Mouse (Mus musculus) forebrain, embryonic 13.5 days (tissue): ENCODE results near the gene Socs2. TPM values are rescaled to one million over a fixed set of nuclear protein-coding genes. Genes with fewer than 3 reads are reported as not detected.

Source experiments
- ATAC-seq: fragments of 200-750 bp; cut with Nextera tagmentation; 2 replicates; pipeline ENCODE4 v1.8.0; 2017
- H3K27ac ChIP-seq: fragments of 300-500 bp; sonication (generic); 2 replicates; pipeline ENCODE4 v1.5.1; 2015; ENCODE audit warnings: inconsistent platforms, mild to moderate bottlenecking, moderate library complexity
- H3K27me3 ChIP-seq: fragments of 300-500 bp; sonication (generic); 2 replicates; pipeline ENCODE4 v1.6.1; 2015; ENCODE audit warnings: mild to moderate bottlenecking, inconsistent platforms
- H3K36me3 ChIP-seq: fragments of 300-500 bp; sonication (generic); 2 replicates; pipeline ENCODE4 v1.6.1; 2015; ENCODE audit warnings: mild to moderate bottlenecking, inconsistent platforms; ENCODE audit not compliant: poor library complexity, severe bottlenecking
- H3K4me1 ChIP-seq: fragments of 300-500 bp; sonication (generic); 2 replicates; pipeline ENCODE4 v1.6.1; 2015; ENCODE audit warnings: inconsistent platforms
- H3K4me2 ChIP-seq: fragments of 300-500 bp; sonication (generic); 2 replicates; pipeline ENCODE4 v1.6.1; 2015; ENCODE audit warnings: inconsistent platforms, mild to moderate bottlenecking, moderate library complexity
- H3K4me3 ChIP-seq: fragments of 300-500 bp; sonication (generic); 2 replicates; pipeline ENCODE4 v1.5.1; 2015; ENCODE audit warnings: mild to moderate bottlenecking, inconsistent platforms
- H3K9ac ChIP-seq: fragments of 300-500 bp; sonication (generic); 2 replicates; pipeline ENCODE4 v1.6.1; 2015; ENCODE audit warnings: mild to moderate bottlenecking, inconsistent platforms
- H3K9me3 ChIP-seq: fragments of 300-500 bp; sonication (generic); replicated peaks from 2 replicates; pipeline ENCODE4 v1.6.1; 2016; ENCODE audit warnings: inconsistent platforms
- WGBS: fragments of 180-500 bp; shearing (Covaris S2); methylation state at CpG from one replicate; pipeline ENCODE4 v1.1.7; 2015; 5-methylcytosine and 5-hydroxymethylcytosine counted together
- polyA plus RNA-seq: library from polyadenylated mRNA; unstranded; fragments of >200 nt; fragmentation: Nextera tagmentation; extraction: Ambion mirVana; gene quantifications from 2 replicates; pipeline ENCODE4 v1.2.1, GENCODE M21; 2015

Socs2 gene
- polyA plus RNA-seq, 1 experiment from 2014 or later = 91.6 TPM

DNA sequence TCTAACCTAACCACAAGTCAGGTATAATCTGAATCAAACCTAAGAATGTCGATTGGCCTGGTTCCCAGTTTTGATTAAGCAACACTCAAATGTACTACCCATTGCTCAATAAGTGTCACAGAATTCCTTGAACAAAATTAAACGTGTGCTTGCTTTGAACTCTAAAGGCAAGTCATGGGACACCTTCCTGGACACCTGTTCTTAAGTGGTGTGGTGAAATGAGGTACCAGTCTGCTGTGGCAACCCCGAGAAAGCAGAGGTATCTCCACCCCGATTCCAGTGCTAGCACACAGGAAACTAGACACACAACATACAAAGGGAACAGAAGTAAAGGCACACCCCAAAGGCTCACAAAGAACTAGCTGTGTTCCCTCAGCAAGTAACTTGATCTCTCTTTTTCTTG, 31.2 kb downstream of the Socs2 start:
- H3K27ac ChIP-seq = no peak overlapping the region
- no peak overlapping the region for H3K4me3 ChIP-seq
- H3K9me3 ChIP-seq = no peaks in the 10 kb centered on the region
- no peak for ATAC-seq
- H3K4me1 ChIP-seq = no peaks in the 10 kb centered on the region
- H3K36me3 ChIP-seq = no peaks in the 10 kb centered on the region
- H3K9ac ChIP-seq = no peak overlapping the region
- no peaks in the 10 kb centered on the region for H3K27me3 ChIP-seq
- 78% methylated on average over 4 of the region's 4 CpGs for WGBS
- no peak overlapping the region for H3K4me2 ChIP-seq

DNA sequence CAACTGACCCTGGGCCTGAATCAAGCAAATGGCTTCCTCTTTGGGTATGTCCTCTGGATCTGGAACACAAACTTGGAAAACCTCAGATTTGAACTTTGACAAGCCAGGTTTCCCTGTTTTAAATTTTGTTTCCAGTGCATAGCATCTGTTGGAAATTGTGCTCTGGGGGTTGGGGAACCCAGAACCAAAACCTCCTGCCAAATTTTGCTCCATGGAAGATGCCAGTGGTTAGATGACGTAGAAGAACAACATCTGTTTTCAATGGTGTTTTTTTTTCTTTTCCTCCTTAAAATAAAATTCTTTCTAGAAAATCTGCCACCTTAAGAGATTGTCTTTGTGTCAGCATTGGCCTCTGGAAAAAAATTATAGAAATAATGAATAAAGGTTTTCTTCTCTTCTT, 31.9 kb downstream of the Socs2 start:
- no peak overlapping the region for H3K4me2 ChIP-seq
- H3K27ac ChIP-seq = no peak overlapping the region
- 98% methylated on average over 1 of the region's 1 CpGs for WGBS
- H3K4me3 ChIP-seq = no peak overlapping the region
- H3K4me1 ChIP-seq = no peaks in the 10 kb centered on the region
- ATAC-seq = no peak
- no peaks in the 10 kb centered on the region for H3K36me3 ChIP-seq
- no peaks in the 10 kb centered on the region for H3K27me3 ChIP-seq
- peaks cover 7% of the 10 kb centered on the region; the same call in 1 of the 2 replicates for H3K9me3 ChIP-seq
- H3K9ac ChIP-seq = no peak overlapping the region

DNA sequence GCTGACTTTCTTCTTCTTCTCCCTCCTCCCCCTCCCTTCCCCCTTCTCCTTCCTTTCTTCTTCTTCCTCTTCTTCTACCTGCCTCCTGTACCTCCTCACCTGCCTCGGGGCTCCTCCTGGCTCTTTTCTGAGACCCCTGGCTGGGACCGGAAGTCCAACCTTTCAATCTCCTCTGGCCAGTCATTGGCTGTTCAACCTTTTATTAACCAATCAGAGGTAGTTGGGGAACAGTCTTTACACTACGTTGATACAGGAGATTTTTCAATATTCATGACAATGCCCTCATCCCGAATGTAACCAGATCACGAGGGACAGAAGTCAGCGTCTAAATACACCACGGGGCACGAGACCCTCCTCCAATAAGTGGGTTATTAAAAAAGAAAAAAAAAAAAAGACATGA, 32.5 kb downstream of the Socs2 start:
- Histone ChIP-seq H3K27me3 (no peaks in the 10 kb centered on the region), H3K4me1 (no peaks in the 10 kb centered on the region), H3K4me2 (no peak overlapping the region), H3K9ac (no peak overlapping the region), H3K27ac (no peak overlapping the region), H3K36me3 (no peaks in the 10 kb centered on the region), H3K9me3 (peaks cover 9% of the 10 kb centered on the region; the same call in 1 of the 2 replicates), H3K4me3 (no peak overlapping the region)
- 90% methylated on average over 8 of the region's 8 CpGs for WGBS
- no peak for ATAC-seq

DNA sequence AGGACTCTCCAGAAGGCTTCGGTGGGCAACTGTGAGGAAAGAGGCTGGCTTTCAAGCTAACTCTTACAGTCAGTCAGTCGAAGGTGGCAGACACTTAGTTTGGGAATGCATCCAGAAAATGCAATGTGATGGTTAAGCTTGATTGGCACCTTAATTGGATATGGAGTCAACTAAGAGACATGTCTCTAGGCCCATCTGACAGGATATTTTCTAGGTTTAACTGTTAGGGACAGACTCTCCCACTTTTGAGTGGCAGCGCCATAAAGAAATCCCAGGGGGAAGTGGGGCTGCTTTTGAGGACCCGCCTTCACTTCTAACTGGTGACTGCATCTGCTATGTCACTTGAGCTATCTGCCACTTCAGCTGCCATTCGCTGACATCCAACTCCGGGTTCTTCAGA, 43.6 kb downstream of the Socs2 start:
- Histone ChIP-seq H3K9me3 (0 out of 2 replicates have a peak, but pooled peaks cover 3% of the 10 kb centered on the region), H3K27ac (no peak overlapping the region), H3K9ac (no peak overlapping the region), H3K4me2 (no peak overlapping the region), H3K27me3 (no peaks in the 10 kb centered on the region), H3K4me3 (no peak overlapping the region), H3K4me1 (no peaks in the 10 kb centered on the region), H3K36me3 (no peaks in the 10 kb centered on the region)
- WGBS = 88% methylated on average over 6 of the region's 6 CpGs
- peak; percentile 57; the same call in 1 of the 2 replicates for ATAC-seq

DNA sequence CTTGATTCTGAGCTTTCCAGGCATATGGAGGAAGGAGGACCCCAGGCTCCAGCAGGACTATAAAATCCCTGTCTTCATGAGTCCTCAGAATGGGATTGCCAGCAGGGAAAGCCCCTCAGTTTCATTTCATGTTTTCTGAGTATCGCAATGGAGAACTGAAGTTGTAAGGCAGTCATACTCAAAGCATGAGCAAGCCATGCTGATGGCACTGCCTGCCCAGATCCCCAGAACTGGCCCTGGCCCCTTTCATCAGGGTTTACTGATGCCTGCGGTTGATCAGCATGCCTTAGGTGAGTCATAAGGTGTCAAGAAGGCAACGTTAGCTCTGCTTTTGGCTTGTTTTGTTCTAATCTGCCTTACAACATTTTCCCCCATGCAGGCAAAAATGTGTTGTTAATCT, 45.0 kb downstream of the Socs2 start:
- Histone ChIP-seq H3K27me3 (no peaks in the 10 kb centered on the region), H3K9me3 (0 out of 2 replicates have a peak, but pooled peaks cover 3% of the 10 kb centered on the region), H3K4me1 (peaks cover 4% of the 10 kb centered on the region; the same call in 1 of the 2 replicates), H3K27ac (no peak overlapping the region), H3K4me3 (no peak overlapping the region), H3K36me3 (no peaks in the 10 kb centered on the region), H3K4me2 (no peak overlapping the region), H3K9ac (no peak overlapping the region)
- 93% methylated on average over 3 of the region's 3 CpGs for WGBS
- no peak for ATAC-seq

DNA sequence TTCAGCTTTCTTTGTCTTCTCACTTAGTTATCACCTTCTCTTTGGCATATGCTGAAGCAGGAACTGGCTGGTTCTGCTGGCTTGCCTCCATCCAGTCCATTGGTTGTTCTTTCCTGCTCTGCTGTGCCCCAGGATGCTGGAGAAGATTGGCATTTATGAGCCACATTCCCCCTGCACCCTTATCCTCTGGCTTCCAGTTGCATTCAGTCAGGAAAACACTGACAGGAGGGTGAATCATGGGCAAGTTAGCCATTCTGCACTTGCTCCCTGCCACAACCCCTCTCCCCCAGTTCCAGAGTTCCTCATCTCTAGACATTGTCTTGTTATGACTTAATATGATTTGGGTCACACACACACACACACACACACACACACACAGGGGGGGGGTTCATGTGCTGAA, 47.8 kb downstream of the Socs2 start:
- Histone ChIP-seq H3K9me3 (0 out of 2 replicates have a peak, but pooled peaks cover 6% of the 10 kb centered on the region), H3K4me3 (no peak overlapping the region), H3K27ac (no peak overlapping the region), H3K4me1 (peaks cover 4% of the 10 kb centered on the region; the same call in 1 of the 2 replicates), H3K4me2 (no peak overlapping the region), H3K9ac (no peak overlapping the region), H3K36me3 (no peaks in the 10 kb centered on the region), H3K27me3 (no peaks in the 10 kb centered on the region)
- ATAC-seq = no peak

DNA sequence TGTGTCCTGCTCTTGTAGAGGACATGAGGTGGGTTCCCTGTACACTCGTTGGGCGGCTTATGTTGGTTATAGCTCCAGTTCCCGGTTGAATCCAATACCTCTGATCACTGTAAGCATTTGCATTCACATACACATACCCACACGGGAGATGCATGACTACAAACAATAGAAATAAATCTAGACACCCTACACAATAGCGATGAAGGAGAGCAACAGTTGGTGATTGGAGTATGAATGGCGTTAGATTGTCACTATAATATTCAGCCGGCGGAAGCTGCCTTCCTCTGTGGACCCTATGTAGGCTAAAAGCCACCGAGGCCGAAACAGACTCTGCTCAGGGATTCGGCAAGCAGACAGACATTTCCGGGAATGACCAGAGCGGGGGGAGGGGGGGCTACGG, 48.8 kb downstream of the Socs2 start:
- Histone ChIP-seq H3K36me3 (no peaks in the 10 kb centered on the region), H3K4me2 (no peak overlapping the region), H3K27ac (no peak overlapping the region), H3K9ac (no peak overlapping the region), H3K4me1 (peaks cover 4% of the 10 kb centered on the region; the same call in 1 of the 2 replicates), H3K4me3 (no peak overlapping the region), H3K9me3 (0 out of 2 replicates have a peak, but pooled peaks cover 6% of the 10 kb centered on the region), H3K27me3 (no peaks in the 10 kb centered on the region)
- no peak for ATAC-seq
- 94% methylated on average over 14 of the region's 14 CpGs for WGBS

DNA sequence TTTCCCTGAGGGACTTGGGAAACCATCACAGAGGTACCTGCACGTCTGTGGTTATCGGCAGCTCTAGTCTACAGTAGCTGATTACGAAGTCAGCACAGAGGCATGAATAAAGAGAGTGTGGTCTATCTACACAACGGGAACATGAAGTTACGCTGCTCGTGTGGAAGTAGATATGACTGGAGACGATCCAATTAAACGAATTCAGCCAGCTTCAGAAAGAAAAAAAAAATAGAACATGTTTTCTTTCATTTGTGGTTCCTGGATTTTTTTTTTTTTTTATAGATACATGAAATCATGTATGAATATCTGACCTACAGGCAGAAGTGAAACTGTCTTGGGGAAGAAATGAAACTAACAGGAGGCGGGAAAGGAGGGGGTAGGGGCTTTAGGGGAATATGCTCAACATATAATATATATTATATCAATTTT, 49.3 kb downstream of the Socs2 start:
- Histone ChIP-seq H3K4me1 (peaks cover 4% of the 10 kb centered on the region; the same call in 1 of the 2 replicates), H3K4me3 (no peak overlapping the region), H3K36me3 (no peaks in the 10 kb centered on the region), H3K4me2 (no peak overlapping the region), H3K9me3 (0 out of 2 replicates have a peak, but pooled peaks cover 6% of the 10 kb centered on the region), H3K27ac (no peak overlapping the region), H3K27me3 (no peaks in the 10 kb centered on the region), H3K9ac (no peak overlapping the region)
- 85% methylated on average over 9 of the region's 9 CpGs for WGBS
- ATAC-seq = no peak

DNA sequence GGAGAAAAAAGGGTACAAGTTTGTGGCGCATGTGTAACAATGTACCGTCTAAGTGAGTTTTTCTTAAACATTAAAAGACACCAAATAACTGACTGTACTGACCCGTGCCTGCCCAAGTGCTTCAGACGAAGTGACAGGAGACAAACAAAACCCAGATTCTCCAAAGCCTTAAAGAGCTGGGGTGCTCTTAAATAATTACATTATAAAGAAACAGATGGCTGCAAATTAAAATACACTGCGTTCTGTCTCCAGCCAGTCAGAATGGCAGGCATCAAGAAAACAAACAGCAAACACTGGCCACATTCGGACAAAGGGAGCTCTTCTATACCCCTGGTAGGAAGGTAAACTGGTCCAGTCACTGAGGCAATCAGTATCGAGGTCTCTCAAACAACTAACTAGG, 49.7 kb downstream of the Socs2 start:
- H3K27ac ChIP-seq = no peak overlapping the region
- H3K4me2 ChIP-seq = no peak overlapping the region
- no peaks in the 10 kb centered on the region for H3K36me3 ChIP-seq
- ATAC-seq = no peak
- no peak overlapping the region for H3K9ac ChIP-seq
- peaks cover 4% of the 10 kb centered on the region; the same call in 1 of the 2 replicates for H3K4me1 ChIP-seq
- no peak overlapping the region for H3K4me3 ChIP-seq
- H3K9me3 ChIP-seq = 0 out of 2 replicates have a peak, but pooled peaks cover 6% of the 10 kb centered on the region
- H3K27me3 ChIP-seq = no peaks in the 10 kb centered on the region
- 64% methylated on average over 7 of the region's 7 CpGs for WGBS

DNA sequence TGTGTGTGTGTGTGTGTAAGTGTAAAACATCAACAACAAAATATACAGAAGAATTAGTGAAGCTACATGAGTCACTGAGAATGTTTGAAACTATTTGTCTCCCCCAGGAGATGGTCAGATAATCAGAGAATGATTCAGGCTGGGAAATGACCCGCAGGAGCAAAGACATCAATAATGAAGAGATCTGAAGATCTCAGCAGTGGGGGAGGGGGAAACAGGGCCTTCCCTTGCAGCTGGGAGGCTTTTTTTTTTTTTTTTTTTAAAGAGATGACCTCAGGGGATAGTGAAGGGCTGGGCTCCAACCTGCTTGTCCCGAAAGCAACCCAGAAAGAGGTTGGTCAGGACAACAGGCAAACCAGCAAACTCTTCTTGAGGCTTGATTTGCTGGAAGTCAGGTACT, 54.7 kb downstream of the Socs2 start:
- 41% methylated on average over 2 of the region's 2 CpGs for WGBS
- no peak overlapping the region for H3K4me3 ChIP-seq

DNA sequence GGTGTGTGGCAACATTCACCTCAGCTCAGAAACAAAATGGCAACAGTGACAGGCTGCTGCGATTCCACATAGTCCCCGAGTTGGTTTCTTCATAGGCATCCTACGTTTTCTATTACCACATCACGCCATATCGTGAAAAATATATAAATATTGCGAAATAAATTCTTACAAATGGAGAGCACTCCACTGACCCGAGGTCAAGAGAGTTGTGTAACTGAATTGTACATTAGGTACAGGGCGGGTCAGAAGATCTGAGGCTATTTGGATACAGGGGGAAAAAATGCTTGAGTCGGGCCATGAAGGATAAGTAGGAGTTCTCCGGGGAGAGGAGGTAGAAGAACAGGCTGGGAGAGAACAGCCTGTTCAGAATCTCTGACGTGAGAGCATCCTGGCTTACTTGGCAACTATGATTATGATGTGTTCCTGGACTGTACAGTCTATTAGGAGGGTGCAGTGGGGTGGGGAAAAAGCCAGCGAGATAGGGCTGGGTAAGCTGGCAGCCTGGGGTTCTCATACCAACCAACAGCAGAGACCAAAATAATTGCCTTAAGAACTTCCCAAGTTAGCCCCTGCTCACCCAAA, 55.6 kb downstream of the Socs2 start:
- ATAC-seq = no peak
- Histone ChIP-seq H3K4me2 (no peak overlapping the region), H3K4me1 (no peaks in the 10 kb centered on the region), H3K9ac (no peak overlapping the region), H3K9me3 (0 out of 2 replicates have a peak, but pooled peaks cover 4% of the 10 kb centered on the region), H3K27me3 (no peaks in the 10 kb centered on the region), H3K36me3 (no peaks in the 10 kb centered on the region), H3K4me3 (no peak overlapping the region), H3K27ac (no peak overlapping the region)
- WGBS = 90% methylated on average over 12 of the region's 12 CpGs

More for the DNA sequence above, 54.7 kb downstream of the Socs2 start:
- H3K9me3 ChIP-seq = 0 out of 2 replicates have a peak, but pooled peaks cover 4% of the 10 kb centered on the region
- H3K4me2 ChIP-seq = no peak overlapping the region
- H3K27me3 ChIP-seq = no peaks in the 10 kb centered on the region
- no peak overlapping the region for H3K9ac ChIP-seq
- H3K36me3 ChIP-seq = no peaks in the 10 kb centered on the region
- peaks cover 2% of the 10 kb centered on the region; the same call in 1 of the 2 replicates for H3K4me1 ChIP-seq
- ATAC-seq = no peak
- H3K27ac ChIP-seq = no peak overlapping the region

DNA sequence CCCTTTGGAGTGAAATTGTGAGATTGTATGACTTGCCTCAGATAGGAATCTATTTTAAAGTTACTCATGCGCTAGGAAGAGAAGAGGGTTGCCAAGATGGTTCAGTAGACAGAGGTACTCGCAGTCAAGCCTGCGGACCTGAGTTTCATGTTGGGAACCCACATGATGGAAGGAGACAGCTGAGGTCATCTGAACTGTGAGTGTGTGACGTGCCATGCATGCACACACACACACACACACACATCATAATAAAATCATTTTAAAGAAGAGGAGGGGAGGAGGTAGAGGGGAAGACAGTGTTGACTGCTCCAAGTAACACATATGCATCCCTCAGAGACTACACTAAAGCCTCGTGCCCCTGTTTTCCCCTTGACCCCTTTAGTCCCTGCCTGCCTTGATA, 56.9 kb downstream of the Socs2 start:
- Histone ChIP-seq H3K4me1 (no peaks in the 10 kb centered on the region), H3K36me3 (no peaks in the 10 kb centered on the region), H3K4me2 (no peak overlapping the region), H3K9ac (no peak overlapping the region), H3K4me3 (no peak overlapping the region), H3K9me3 (0 out of 2 replicates have a peak, but pooled peaks cover 4% of the 10 kb centered on the region), H3K27ac (no peak overlapping the region), H3K27me3 (no peaks in the 10 kb centered on the region)
- 90% methylated on average over 5 of the region's 5 CpGs for WGBS
- no peak for ATAC-seq

DNA sequence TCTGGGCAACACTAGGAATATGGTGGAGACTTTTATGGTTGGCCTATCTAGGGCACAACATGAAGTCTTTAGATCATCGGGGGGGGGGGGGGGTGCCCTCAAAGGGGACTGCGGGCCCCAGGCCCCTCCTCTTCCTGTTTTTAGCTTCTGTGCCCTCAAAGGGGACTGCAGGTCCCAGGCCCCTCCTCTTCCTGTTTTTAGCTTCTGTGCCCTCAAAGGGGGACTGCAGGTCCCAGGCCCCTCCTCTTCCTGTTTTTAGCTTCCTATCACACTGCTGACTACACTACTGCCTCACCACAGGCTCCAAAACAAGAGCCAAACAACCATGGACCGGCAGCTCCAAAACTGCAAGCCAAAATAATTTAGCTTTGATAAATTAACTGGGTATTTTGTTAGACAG, 59.3 kb downstream of the Socs2 start:
- Histone ChIP-seq H3K4me1 (no peaks in the 10 kb centered on the region), H3K9ac (no peak overlapping the region), H3K27ac (no peak overlapping the region), H3K9me3 (no peaks in the 10 kb centered on the region), H3K4me3 (no peak overlapping the region), H3K4me2 (no peak overlapping the region), H3K36me3 (no peaks in the 10 kb centered on the region), H3K27me3 (no peaks in the 10 kb centered on the region)
- ATAC-seq = no peak
- 94% methylated on average over 3 of the region's 3 CpGs for WGBS
